8 mouse cellular contexts compared by ENCODE assay signal in the genomic region with DNA sequence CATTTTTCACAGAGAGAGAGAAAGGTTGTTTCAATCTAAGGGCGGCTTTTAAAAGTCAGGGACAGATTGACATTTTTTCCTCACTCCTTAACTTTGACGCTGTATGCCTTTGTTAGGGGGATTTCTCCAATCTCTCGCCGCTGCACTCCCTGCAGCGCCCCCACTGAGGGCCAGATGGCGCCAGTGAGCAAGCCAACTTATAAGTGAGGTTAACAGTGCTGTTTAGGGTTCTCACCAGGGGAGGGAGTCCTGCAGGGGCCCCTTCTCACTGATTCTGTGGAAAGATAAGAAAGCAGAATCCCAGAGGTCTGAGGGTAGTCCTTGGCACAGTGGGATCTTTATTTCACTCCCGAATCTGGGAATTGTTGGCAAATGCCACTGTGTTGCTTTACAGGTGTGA.
A peak's percentile ranks its signal among the peaks of the same experiment; 100 is the strongest.
DNase-seq lines count a peak whose midpoint lies in the region; ATAC-seq and TF ChIP-seq lines count a peak whose summit lies in the region.

No protein-coding gene starts in this region.

- H3K4me3 ChIP-seq in limb, embryonic 14.5 days (replicated peaks; ENCODE audit: low read length): no peak overlapping the region
- H3K4me3 ChIP-seq in neural tube, embryonic 12.5 days: no peak overlapping the region

- DNase-seq in 3134 (ENCODE audit: extremely low read depth, insufficient read length, low spot score): peak; percentile 29
- peak; percentile 67 for DNase-seq in Muller cell, postnatal 12 days (ENCODE audit: inconsistent ontology term)
- peak; percentile 61 for DNase-seq in cerebellum, adult 9-10 months
- peak; percentile 63 to 91 for DNase-seq in frontal cortex, adult 2 months (ENCODE audit: extremely low spot score in 1 of 2, low spot score in 1 of 2)
- peak; percentile 49 for DNase-seq in kidney, adult 9 months
- DNase-seq in limb, embryonic 14.5 days (ENCODE audit: low spot score): peak; percentile 32
- no peak for DNase-seq in B cell, adult 2 months

- no peak overlapping the region for H3K4me2 ChIP-seq in limb, embryonic 14.5 days (replicated peaks; ENCODE audit: low read depth, low read length, severe bottlenecking)
- peak overlapping the region; percentile 49 for H3K4me2 ChIP-seq in neural tube, embryonic 12.5 days (replicated peaks)

- no peak for ATAC-seq in limb, embryonic 14.5 days (ENCODE audit: low FRiP score, low read depth)
- peak; percentile 67 for ATAC-seq in neural tube, embryonic 12.5 days (ENCODE audit: low FRiP score, low read depth)

- WGBS in limb, embryonic 14.5 days: 4% methylated on average over 7 of the region's 7 CpGs
- 7% methylated on average over 7 of the region's 7 CpGs for WGBS in neural tube, embryonic 12.5 days

- H3K36me3 ChIP-seq in limb, embryonic 14.5 days (ENCODE audit: control insufficient read depth, insufficient read depth, low read length): no peaks in the 10 kb centered on the region
- H3K36me3 ChIP-seq in neural tube, embryonic 12.5 days: no peaks in the 10 kb centered on the region

- no peak for TF ChIP-seq POLR2A in limb, embryonic 14.5 days (IDR thresholded peaks at IDR 0.05; ENCODE audit: borderline replicate concordance, extremely low read depth, insufficient read depth, insufficient read length)

- H3K9ac ChIP-seq in limb, embryonic 14.5 days (ENCODE audit: low read depth, low read length, severe bottlenecking): no peak overlapping the region
- H3K9ac ChIP-seq in neural tube, embryonic 12.5 days: no peak overlapping the region

- no peak overlapping the region for H3K27ac ChIP-seq in limb, embryonic 14.5 days (replicated peaks; ENCODE audit: low read depth, low read length)
- H3K27ac ChIP-seq in neural tube, embryonic 12.5 days: no peak overlapping the region

- H3K4me1 ChIP-seq in limb, embryonic 14.5 days (ENCODE audit: control insufficient read depth, insufficient read depth, low read length): no peaks in the 10 kb centered on the region
- H3K4me1 ChIP-seq in neural tube, embryonic 12.5 days: peaks cover 5% of the 10 kb centered on the region

- no peaks in the 10 kb centered on the region for H3K27me3 ChIP-seq in limb, embryonic 14.5 days (ENCODE audit: control insufficient read depth, insufficient read depth, low read length)
- H3K27me3 ChIP-seq in neural tube, embryonic 12.5 days (replicated peaks): no peaks in the 10 kb centered on the region

- H3K9me3 ChIP-seq in limb, embryonic 14.5 days (ENCODE audit: control insufficient read depth, low read length): no peaks in the 10 kb centered on the region
- no peaks in the 10 kb centered on the region for H3K9me3 ChIP-seq in neural tube, embryonic 12.5 days

Comparison
In these comparisons a context has a peak if more than half of its experiments do, and no peak if none do; other contexts are left out.
1. DNase-seq: peak in 3134 (single experiment), Muller cell, postnatal 12 days (single experiment), cerebellum, adult 9-10 months (single experiment), frontal cortex, adult 2 months (2 of 2), kidney, adult 9 months (single experiment) and limb, embryonic 14.5 days (single experiment); none in B cell, adult 2 months (0 of 2).